Mouse (Mus musculus) hematopoietic stem cell, adult 5-6 weeks (primary cell): ENCODE results near the gene Vwa3b. TPM values are rescaled to one million over a fixed set of nuclear protein-coding genes. Genes with fewer than 3 reads are reported as not detected.

Experiments used
- ATAC-seq, 2 experiments: fragments of 125-278 bp in 1 of 2; replicated peaks in 1 of 2; 2 replicates each; pipeline ENCODE4 v1.8.0; 2016 to 2017; ENCODE audit warnings: inconsistent platforms in 2 of 2, mild to moderate bottlenecking in 2 of 2, moderate number of reproducible peaks in 2 of 2, low read depth in 1 of 2, moderate TSS enrichment in 1 of 2; ENCODE audit not compliant: low FRiP score in 2 of 2, poor library complexity in 2 of 2, severe bottlenecking in 2 of 2, insufficient read depth in 1 of 2, low TSS enrichment in 1 of 2
- total RNA-seq: library from RNA; stranded (forward); fragments of 172-1452, 232-1000 nt; gene quantifications from 2 replicates; pipeline ENCODE4 v1.2.3, GENCODE M21; 2017

Gene Vwa3b
- total RNA-seq, 1 experiment from 2014 or later = not detected

DNA sequence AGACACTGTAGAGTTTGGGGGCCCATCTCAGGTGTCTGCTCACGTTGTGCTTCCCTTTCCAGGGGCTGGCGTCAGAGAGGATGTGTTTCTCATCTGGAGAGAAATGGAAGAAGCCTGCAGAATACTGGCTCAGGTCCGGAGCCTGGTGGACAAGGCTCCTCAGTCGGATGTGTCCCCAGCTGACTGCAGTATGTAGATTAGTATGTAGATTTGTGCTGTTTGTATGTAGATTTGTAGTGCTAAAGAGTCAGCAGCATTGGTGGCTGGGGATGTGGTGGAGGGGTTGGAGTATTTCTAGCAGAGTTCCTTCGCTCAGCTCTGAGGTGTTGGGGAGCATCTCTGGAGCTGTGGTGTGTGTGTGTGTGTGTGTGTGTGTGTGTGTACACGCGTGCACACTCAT lies 58.8 kb downstream of the Vwa3b start:
- no peak for ATAC-seq

DNA sequence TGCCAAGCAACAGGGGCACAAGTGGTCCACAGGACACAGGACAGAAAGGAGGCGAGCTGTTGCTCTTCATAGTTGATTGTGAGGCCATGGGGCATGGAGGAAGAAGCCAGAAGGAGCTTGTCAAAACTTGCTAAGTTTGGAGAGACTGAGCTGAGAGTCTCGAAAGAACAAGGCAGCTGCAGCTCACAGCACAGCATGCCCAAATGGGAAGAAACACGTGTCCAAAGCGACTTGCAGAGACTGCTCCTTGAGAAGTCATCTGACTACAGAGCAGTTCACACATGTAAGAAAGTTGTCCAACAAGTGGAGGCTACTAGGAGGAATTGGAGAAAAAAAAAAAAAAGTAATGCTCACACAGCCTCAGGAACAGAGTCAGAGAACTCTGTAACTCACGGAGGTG lies 62.8 kb downstream of the Vwa3b start:
- ATAC-seq = no peak

DNA sequence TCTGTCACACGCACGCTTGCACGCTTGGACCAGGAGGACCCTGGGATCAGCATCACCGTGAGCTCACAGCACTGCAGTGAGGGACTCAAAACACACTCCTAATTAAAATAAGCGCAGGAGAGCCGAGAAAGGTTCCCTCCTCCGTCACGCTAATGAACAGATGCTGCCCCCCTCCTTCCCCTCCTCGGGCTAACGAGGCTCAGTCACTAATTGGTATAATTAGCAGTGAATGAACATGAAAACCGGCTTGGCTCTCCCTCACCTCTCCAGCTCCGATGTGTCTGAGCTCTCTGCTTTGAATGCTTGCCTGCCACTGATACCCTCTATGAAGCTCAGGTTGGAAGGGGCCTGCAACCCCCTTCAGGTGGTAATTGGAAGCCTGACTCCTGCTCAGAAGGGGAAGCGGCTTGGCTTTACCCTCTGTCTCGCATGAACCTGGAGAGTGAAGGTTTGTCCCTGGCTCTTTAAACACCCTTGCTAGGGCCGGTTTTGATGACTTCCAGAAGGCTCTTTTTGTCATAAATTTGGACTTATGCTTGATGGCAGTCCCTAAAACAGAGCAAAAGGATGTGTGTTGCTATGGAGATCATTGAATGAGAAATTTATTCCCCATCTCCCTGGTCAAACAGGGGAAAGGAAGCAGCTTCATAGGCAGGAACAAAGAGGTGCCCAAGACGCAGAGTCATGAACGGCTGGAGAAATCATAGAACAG lies 71.1 kb downstream of the Vwa3b start:
- ATAC-seq = no peak

DNA sequence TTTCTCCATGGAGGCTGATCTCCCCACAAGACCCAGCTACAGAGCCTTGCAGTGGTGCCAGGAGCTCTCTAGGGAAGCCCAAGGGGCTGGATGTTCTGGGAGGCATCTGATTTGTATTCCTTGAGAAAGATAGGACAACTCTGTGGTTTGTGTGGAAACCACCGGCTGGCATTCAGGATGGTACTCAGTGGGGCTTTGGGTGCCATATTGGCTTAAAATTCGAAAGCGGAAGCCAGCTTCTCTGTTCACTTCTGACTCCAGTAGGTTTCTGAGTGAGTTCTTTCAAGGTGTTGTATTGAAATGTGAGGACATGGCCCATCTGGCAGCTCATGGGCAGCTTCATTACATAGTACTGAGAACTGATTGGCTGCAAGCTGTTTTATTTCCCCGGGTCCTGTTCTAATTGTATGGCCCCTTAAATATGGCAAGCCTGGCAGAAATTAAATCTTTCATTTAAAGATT lies 71.7 kb downstream of the Vwa3b start:
- no peak for ATAC-seq

DNA sequence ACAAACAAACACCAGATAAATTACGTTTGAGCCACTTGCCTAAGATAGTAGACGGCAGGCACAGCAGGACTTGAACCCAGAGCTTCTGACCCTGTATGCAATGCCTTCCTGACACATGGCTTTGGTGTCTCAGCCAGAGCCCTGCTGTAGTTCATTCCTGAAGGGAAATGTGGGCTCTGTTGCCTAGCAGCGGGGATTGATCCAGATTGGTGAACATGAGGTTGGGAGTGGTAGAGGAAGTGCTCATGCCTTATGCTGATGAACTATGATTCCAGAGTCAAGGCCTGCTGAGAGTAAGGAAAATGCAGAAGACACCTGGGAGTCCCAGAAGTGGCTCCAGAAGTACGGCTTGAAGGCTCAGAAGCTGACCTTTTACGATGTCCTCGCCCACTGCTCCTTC lies 74.0 kb downstream of the Vwa3b start:
- no peak for ATAC-seq

DNA sequence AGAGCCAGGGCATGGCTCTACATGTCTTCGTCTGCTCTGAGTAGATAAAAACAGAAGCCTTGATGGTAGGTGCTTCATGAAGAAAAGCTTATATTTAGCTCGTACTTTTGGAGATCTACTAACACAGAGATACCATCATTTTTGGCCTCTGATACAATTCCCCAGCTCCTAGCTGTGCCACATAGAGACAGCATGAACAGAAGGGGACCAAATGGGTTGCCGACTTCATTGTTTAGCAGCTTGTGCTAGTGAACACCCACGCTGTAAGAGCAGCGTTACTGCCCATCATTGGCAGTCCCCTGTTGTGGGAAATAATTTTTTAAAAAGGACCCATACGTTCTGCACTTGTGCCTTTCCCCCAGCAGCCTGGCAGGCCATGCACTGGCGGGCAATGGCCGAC lies 74.6 kb downstream of the Vwa3b start:
- ATAC-seq = no peak

DNA sequence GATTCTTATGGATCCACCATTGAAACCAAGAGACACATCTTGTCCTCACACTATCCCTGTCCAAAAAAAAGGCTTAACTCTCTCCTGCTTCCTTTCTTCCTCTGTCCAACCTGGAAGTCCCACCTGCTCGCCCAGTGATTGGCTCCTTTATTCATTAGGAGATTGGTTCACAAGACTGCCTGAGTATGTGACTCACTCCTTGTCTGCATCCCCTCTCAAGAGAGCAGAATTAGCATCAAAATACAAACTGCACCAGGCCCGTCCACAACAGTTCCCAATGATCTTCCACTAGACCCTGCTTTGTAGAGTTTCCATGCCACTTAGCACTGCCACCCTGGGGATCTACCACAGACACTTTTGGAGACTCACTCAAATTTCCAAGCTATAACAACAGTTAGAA lies 75.3 kb downstream of the Vwa3b start:
- no peak for ATAC-seq

DNA sequence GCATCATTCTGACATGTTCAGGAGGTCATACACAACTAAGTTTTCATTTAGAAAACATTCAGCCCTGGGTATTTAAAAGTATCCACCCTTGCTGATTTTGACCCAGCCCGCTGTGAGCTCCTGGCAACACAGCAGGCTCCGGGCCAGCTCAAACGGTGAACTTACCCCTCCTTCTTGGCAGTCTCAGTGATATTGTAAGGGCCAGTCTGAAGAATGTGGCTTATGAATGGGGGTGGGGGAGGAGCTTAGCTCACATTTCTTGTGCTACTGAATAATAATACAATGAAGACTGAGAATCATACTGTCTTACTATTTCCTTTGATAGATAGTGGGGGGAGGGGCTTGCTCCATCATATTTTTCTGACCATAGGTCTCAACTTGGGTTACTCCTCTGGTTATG lies 78.8 kb downstream of the Vwa3b start:
- ATAC-seq = no peak

DNA sequence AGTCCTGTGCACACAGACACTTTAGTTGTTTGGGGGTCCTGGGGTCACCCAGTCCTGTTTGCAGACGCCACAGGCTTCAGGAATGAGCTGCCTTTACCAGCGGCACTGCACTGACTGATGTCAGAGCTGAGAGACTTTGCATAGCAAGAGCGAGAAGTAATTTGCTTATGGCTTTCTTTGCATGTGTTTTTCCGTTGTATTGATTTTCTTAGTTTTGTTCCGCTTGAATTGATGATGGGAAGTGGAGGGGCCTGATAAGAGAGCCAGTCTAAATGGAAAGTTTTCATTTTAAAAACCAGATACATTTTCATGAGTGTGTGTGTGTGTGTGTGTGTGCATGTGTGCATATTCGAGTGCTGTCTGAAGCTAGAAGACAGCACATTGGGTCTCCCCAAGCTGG lies 87.4 kb downstream of the Vwa3b start:
- no peak for ATAC-seq

DNA sequence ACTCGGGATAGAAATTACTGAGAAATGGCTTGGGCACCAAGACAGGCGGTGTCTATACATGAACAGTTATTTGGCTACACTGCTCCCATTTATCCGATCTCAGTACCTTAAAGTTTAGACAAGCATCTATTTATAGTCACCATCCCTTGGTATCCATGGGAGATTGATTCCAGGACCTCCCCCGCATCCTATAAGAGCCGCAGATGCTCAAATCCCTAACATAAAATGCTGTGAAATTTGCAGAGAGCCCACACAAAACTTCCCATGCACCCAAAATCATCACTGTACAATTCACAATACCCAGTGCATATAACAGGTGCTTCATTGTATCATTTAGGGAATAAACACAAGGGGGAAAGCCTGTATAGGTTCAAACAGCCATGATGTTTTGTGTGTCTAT lies 89.5 kb downstream of the Vwa3b start:
- no peak for ATAC-seq

DNA sequence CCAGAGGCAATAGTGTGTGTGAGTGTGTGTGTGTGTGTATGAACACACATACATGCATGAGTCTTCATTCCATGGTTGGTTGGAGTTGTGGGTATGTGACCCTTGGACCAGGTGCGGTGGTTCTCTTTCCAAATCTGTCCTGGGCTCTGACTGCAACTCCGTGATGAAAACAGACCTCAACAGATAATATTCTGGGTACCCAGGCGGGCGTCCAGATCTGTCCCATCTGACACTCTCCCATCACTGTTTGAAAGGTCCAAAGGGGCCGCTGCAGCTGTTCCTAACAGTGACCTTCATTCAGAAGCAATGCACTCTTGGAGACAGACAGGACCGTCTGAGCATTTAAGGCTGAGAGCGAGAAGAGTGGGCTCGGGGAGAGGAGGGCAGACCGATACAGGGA lies 90.2 kb downstream of the Vwa3b start:
- no peak for ATAC-seq

DNA sequence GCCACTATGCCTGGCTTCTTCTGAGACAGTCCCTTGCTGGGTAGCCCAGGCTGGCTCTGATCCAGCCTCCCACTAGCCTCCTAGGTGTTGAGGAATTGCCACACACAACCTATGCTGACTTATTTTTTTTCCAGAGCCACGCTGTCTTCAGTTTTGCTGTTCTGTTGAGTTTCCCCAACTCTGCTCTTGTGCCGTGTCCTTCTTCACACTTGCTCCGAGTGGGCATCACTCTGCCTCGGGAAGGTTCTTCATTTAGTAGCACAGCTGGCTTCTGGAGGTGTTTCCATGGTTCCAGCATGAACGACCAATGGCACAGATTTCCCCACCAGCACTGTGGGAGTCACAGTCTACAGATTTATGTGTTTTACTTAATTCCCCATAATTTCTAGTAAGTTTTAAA lies 91.6 kb downstream of the Vwa3b start:
- no peak for ATAC-seq

DNA sequence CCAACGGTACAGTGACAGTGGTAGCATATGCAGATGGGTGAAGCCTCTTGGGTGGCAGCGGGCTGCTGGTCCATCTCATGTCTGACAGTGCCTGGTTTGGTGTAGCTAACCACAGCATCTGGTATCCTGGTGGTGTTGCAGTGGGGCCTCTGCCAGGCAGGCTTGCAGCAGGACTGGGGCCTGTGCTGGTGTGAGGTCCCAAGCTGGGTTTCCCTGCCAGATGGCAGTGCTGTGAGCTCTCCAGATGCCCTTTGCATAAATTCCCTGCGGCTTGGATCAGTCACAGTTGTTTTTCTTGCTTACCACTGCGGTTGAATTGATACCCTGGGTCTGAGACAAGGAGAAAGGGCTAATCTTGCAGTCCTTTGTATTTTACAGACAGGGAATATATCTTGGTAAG lies 95.9 kb downstream of the Vwa3b start:
- ATAC-seq = no peak

DNA sequence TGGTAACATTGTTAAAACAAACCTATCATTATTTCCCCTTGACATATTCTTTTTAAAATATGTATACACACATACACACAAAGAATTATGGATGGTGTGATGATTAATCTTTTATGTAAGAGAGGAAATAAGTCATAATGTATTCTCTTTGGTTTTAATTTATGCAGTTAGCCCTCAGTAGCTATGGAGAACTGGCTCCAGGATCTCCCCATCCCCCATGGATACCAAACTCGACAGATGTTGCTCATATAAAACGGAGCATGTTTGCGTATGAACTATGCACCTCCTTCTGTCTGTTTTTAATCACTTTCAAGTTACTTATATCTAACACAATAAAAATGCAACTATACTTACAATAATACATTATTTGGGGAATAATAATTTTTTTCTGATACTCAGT lies 96.4 kb downstream of the Vwa3b start:
- no peak for ATAC-seq

DNA sequence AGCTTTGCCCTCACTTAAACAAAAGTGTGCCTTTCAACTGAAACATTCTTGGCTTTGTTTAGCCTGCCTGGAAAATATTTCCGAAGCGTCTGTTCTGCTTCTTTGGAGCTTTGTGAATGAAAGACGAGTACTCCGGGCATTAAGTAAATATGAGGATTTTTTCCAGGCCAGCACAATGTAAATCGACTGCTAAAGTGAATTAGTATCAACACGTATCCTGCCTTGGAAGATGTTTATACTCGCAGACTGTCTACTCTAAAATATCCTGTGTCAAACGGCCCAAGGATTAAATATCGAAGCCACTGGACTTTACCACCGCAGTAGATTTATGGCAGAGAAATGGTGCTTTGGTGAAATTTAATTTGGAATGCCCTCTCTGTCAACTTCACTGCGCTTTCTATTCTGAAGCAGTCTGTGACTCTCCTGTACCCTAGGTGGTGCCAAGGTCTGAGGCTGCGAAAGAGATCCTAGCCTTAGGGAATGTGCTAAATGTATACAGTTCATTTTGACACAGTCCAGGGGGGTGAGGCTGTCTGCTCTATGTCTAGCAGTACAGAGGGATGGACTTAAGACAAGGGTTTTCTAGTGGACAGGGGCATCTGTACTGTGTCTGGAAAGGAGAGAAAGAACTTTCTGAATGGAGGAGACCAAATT lies 98.4 kb downstream of the Vwa3b start:
- no peak for ATAC-seq

DNA sequence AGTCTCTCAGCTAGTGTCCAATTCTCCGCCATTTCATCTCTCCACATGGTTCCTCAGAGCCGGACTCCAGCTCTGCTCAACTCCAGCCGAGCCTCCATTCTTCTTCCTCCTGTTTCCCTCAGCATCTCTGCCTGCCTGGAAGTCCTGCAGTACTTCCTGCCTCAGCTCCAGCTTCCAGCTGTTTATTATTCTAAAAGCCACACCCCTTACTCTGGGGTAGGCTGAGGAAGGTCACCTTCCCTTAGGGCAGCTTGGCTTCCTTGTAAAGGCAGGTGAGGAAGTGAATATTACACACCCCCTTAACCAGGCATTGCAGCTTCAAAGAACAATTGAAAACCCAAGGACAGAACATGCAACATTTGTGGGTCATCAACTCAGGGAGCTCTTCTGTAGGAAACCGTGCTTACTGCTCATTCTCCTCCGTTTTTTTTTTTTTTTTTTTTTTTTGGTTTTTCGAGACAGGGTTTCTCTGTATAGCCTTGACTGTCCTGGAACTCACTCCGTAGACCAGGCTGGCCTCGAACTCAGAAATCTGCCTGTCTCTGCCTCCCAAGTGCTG lies 103.7 kb downstream of the Vwa3b start:
- no peak for ATAC-seq

DNA sequence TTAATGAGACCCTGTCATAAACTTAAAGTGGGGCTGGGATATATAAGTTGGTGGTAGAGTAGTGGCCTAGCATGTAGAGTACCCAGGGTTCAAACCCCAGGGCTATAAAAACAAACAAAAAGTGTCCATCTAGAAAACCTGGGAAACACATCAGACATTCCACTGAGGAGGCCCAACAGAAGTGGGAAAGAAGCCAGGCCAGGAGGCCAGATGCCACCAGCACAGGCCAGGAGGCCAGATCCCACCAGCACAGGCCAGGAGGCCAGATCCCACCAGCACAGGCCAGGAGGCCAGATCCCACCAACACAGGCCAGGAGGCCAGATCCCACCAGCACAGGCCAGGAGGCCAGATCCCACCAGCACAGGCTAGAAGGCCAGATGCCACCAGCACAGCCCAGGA lies 104.8 kb downstream of the Vwa3b start:
- no peak for ATAC-seq

DNA sequence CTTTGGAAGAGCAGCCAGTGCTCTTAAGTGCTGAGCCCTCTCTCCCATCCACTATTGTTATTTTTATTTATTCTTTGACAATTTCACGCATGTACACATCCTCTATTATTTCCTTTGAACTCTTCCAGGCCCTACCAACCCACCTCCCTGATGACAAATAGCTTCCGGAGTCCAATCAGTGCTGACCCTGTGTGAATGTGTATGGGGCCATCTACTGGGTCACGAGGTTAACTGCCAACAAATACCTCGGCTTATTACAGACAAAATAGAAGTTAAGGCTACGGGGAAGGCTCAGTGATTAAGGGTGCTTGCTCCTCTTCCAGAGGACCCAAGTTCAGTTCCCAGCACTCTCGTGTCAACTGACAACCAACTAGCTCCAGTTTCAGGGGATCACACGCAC lies 106.0 kb downstream of the Vwa3b start:
- ATAC-seq = no peak

DNA sequence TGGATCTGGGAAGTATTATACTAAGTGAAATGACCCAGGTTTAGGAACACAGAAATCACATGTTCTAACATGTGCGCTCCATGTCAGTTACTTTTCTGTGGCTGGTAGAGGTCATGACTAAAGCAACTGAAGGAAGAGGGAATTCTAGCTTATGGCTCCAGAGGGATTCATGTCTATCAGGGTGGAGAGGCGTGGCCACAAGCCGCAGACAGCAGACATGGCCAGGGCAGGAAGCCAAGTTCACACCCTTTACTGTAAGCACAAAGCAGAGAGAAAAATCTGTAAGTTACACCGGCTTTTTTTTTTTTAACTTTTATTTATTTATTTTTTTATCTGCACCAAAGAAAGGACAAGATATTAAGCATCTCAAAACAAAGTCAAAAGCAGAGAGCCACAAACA lies 119.6 kb downstream of the Vwa3b start:
- no peak for ATAC-seq
